Mouse (Mus musculus) Patski (cell line): ENCODE results near the gene Camta1. TPM values are rescaled to one million over a fixed set of nuclear protein-coding genes. Genes with fewer than 3 reads are reported as not detected.

ENCODE experiments used
- ATAC-seq: fragments of 100-300 bp; one replicate; pipeline ENCODE4 v1.8.0; 2021
- CTCF ChIA-PET: fragments of 350-600 bp; sonication (Branson Sonifier 250); formaldehyde crosslinking; loops from one replicate; lab custom pipeline; 2022; ENCODE audit warnings: inconsistent platforms; lab: Charles Lee
- POLR2A ChIA-PET: fragments of 350-600 bp; sonication (Branson Sonifier 250); formaldehyde crosslinking; loops from one replicate; lab custom pipeline; 2022; ENCODE audit warnings: antibody characterized with exemption, inconsistent platforms; lab: Charles Lee
- DNase-seq: peaks from one replicate; pipeline ENCODE4 v3.0.0-alpha.2; 2011; ENCODE audit warnings: low read depth, low spot score
- H3K27me3 ChIP-seq: fragments of 371-371 bp; one replicate; pipeline ENCODE4 v1.5.1; 2021
- CTCF ChIP-seq: fragments of 100-300 bp; IDR thresholded peaks from one replicate; pipeline ENCODE4 v1.5.1; 2021
- in situ Hi-C: fragments of 300-500 bp; cut with MboI; formaldehyde crosslinking; loops from 3 replicates; pipeline ENCODE4 v1.11.1; 2018; ENCODE audit warnings: low pct_unique_long_range_greater_than_20kb, mixed read lengths
- polyA plus RNA-seq: library from polyadenylated mRNA; unstranded; gene quantifications from one replicate; pipeline ENCODE4 v1.2.3, GENCODE M21; 2021

Camta1 gene
- polyA plus RNA-seq, 1 experiment from 2014 or later, result 28.0 TPM

DNA sequence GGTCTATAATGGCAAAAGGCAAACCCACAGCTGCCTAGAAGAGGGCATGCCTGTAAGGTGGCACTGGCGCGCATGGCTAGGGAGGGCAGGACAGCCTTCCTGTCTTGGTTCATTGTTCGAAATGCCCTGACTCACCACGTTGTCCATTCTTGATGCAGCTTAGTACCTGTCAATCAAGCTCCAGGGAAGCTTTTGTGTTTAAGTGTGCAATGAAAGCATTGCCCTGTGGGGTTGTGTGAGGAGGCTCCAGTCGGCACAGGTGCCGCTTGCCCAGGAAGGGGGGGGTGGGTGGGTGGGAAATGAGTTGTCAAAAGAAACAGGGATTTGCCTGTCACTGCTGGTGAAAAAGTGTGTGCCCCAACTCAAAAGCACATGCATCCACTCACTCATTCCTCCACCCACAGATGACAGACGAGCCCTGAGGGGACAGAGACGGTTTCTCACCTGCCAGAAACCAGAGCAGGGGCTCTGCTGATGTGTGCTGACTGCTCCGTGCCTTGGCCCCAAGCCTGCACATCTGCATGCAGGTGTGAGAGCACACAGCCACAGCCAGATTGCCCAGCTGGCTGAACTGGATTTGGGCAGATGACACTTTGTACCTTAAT, 115.6 kb downstream of the Camta1 start:
- DNase-seq, result no peak
- no peaks in the 10 kb centered on the region for H3K27me3 ChIP-seq
- in situ Hi-C loops, result no loop called here
- ChIA-PET CTCF (no interaction called here), POLR2A (no interaction called here)
- ATAC-seq, result no peak
- TF ChIP-seq CTCF, result no peak

GRCm38 (mm10) chr4:151741249-151742137, 120.2 kb downstream of the Camta1 start:
- peaks cover 7% of the 10 kb centered on the region for H3K27me3 ChIP-seq
- TF ChIP-seq CTCF, result no peak
- no peak for DNase-seq
- CTCF ChIA-PET, result no interaction called here
- no peak for ATAC-seq
- POLR2A ChIA-PET, result interaction anchor here (0.7 kb wide), 1 partner anchor 514 kb away, joined by 4 read pairs; no protein-coding TSS in a partner anchor
- in situ Hi-C loops, result no loop called here

GRCm38 (mm10) chr4:151739348-151739956, 122.2 kb downstream of the Camta1 start:
- ChIA-PET CTCF (no interaction called here), POLR2A (no interaction called here)
- in situ Hi-C loops, result no loop called here
- no peak for TF ChIP-seq CTCF
- H3K27me3 ChIP-seq, result peaks cover 7% of the 10 kb centered on the region
- no peak for ATAC-seq
- DNase-seq, result no peak

DNA sequence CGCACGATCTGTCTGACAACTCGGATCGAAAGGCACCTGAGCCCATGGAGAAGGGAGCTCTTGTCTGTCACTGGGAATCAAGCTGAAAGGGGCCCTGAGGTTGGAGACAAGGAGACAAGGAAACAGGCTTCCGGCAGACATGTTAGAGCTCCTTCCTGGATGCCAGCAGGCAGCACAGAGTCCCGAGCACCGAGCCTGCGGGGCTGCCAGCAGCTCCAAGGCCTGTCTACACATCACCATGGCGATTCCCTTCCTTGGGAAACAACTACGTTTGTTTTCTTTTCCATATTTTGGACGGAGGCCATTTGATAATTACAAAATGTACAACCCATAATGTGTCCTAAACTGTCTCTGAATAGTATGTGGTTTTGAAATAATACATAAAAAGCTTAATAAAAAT, 122.8 kb downstream of the Camta1 start:
- peaks cover 7% of the 10 kb centered on the region for H3K27me3 ChIP-seq
- no peak for ATAC-seq
- TF ChIP-seq CTCF, result no peak
- ChIA-PET POLR2A (no interaction called here), CTCF (no interaction called here)
- DNase-seq, result no peak
- in situ Hi-C loops, result no loop called here

GRCm38 (mm10) chr4:151738280-151738679, 123.4 kb downstream of the Camta1 start:
- DNase-seq (no peak), ATAC-seq (no peak)
- in situ Hi-C loops, result no loop called here
- CTCF ChIA-PET, result no interaction called here
- H3K27me3 ChIP-seq, result peaks cover 7% of the 10 kb centered on the region
- TF ChIP-seq CTCF, result no peak
- POLR2A ChIA-PET, result no interaction called here

GRCm38 (mm10) chr4:151732668-151733067, 129.0 kb downstream of the Camta1 start:
- CTCF ChIA-PET, result no interaction called here
- H3K27me3 ChIP-seq, result peaks cover 9% of the 10 kb centered on the region
- POLR2A ChIA-PET, result no interaction called here
- no peak for ATAC-seq
- no peak for DNase-seq
- no peak for TF ChIP-seq CTCF
- in situ Hi-C loops, result no loop called here

GRCm38 (mm10) chr4:151730037-151730759, 131.5 kb downstream of the Camta1 start:
- peaks cover 4% of the 10 kb centered on the region for H3K27me3 ChIP-seq
- DNase-seq (no peak), ATAC-seq (no peak)
- TF ChIP-seq CTCF, result no peak
- in situ Hi-C loops, result no loop called here
- CTCF ChIA-PET, result no interaction called here
- POLR2A ChIA-PET, result no interaction called here

DNA sequence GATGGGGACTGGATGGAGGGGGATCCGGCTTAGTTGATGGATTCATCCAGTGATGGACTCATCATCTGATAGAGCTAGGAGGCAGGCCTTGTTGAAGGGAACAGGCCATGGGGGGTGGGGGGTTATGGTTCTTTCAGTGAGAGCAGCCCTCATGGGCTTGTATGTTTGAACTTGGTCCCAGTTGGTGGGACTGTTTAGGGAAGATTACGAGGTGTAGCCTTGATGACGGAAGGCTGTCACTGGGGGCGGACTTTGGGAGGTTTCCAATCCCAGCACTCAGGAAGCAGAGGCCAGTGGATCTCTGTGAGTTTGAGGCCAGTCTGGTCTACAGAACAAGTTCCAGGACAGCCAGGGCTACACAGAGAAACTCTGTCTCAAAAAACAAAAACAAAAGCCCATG, 132.6 kb downstream of the Camta1 start:
- peaks cover 4% of the 10 kb centered on the region for H3K27me3 ChIP-seq
- CTCF ChIA-PET, result no interaction called here
- DNase-seq (no peak), ATAC-seq (no peak)
- POLR2A ChIA-PET, result no interaction called here
- TF ChIP-seq CTCF, result no peak
- in situ Hi-C loops, result no loop called here

DNA sequence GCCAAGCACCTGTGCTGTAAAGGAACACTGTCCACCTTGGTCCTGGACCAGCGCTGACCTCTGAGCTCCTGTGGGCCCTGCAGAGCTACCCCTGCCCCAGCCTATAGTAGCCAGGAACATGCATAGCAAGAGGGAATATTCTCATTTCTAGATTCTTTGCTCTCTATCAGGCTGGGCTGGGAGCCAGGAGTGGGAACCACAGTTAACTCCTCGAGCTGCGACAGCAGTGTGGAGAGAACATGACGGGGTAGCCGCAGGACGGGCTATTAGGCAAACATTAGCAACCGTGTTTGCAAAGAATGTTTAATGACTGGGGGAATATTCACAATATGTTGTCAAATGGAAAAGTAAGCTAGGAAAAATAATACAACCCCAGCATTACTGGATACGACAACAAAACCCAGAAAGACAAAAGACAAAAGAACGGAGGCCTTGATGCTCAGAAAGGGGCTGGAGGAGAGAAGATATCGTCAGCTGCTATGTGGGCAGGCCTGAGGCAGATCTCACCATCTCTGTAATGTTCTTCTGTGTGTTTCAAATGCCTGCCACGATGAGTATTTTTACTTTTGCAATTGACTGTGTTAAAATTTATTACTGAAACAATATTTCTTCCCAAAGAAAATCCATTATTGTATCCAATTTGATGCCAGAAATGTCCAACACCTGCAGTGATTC, 133.1 kb downstream of the Camta1 start:
- H3K27me3 ChIP-seq, result peaks cover 4% of the 10 kb centered on the region
- in situ Hi-C loops, result no loop called here
- ChIA-PET CTCF (no interaction called here), POLR2A (no interaction called here)
- DNase-seq (no peak), ATAC-seq (no peak)
- no peak for TF ChIP-seq CTCF

DNA sequence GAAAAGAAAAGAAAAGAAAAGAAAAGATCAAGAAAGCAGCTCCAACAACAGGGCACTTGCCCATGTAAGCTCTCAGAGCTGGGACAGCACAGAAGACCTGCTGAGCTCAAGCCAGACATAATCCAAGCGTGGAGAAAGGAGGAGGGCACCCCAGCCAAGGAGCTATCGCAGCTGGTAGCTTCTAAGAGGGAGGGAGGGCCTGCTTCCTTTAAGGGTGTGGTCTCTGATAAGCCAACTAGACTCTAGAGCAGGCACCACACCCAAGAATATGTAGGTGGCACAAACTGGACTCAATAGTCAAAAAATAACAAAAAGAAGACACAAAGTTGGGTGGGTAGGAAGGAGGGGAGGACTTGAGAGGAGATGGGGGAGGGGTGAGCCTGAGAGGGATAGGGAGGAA, 135.3 kb downstream of the Camta1 start:
- in situ Hi-C loops, result no loop called here
- peaks cover 4% of the 10 kb centered on the region for H3K27me3 ChIP-seq
- DNase-seq (no peak), ATAC-seq (no peak)
- ChIA-PET POLR2A (no interaction called here), CTCF (no interaction called here)
- no peak for TF ChIP-seq CTCF
